Comparison of ENCODE assay signal across 14 mouse cellular contexts in genomic region chr5:151069569-151069968, GRCm38 (mm10).
A peak's percentile ranks its signal among the peaks of the same experiment; 100 is the strongest.
DNase-seq lines count a peak whose midpoint lies in the region; ATAC-seq and TF ChIP-seq lines count a peak whose summit lies in the region.
"Had no signal": no experiment of that assay in that cellular context is flagged by ENCODE, and none has a peak within 500 bp of the region (broad histone marks: within the 10 kb centered on the region; RNA-seq: fewer than 3 reads in every experiment).

No protein-coding gene starts in this region.

- H3K79me2 ChIP-seq in C2C12 (ENCODE audit: control insufficient read depth, insufficient read depth): peaks cover 13% of the 10 kb centered on the region

- 63% methylated on average over 2 of the region's 2 CpGs for WGBS in heart, postnatal 0 days
- WGBS in heart, embryonic 11.5 days (ENCODE audit: insufficient replicate concordance): 73% methylated on average over 2 of the region's 2 CpGs
- 93% methylated on average over 2 of the region's 2 CpGs for WGBS in limb, embryonic 10.5 days

- H3K27ac ChIP-seq in heart, postnatal 0 days (ENCODE audit: low read depth): peak overlapping the region; percentile 12; the same call in 1 of the 2 replicates
- no peak overlapping the region for H3K27ac ChIP-seq in heart, embryonic 11.5 days (ENCODE audit: low read depth, low read length)
- peak overlapping the region; percentile 73; the same call in 1 of the 2 replicates for H3K27ac ChIP-seq in limb, embryonic 10.5 days
- H3K27ac ChIP-seq: neural tube, embryonic 12.5 days had no signal

- DNase-seq in heart, postnatal 0 days (ENCODE audit: low spot score): no peak
- no peak for DNase-seq in Patski (ENCODE audit: low read depth, low spot score)
- DNase-seq in limb, embryonic 10.5 days (ENCODE audit: low spot score): no peak
- no peak for DNase-seq in ovary, postnatal 36 days (ENCODE audit: low spot score)
- no peak for DNase-seq in cerebellum, postnatal 4 days (ENCODE audit: low spot score in 2 of 2)
- DNase-seq: adrenal gland, adult 8-10 months; cerebellum, adult 8-10 months; forebrain, postnatal 0 days; gastrocnemius, postnatal 36 days had no signal

- TF ChIP-seq EP300 in heart, postnatal 0 days (IDR thresholded peaks at IDR 0.05; ENCODE audit: low read depth): no peak

- peaks cover 8% of the 10 kb centered on the region for H3K4me1 ChIP-seq in heart, postnatal 0 days (ENCODE audit: control insufficient read depth, insufficient read depth)
- peaks cover 3% of the 10 kb centered on the region for H3K4me1 ChIP-seq in heart, embryonic 11.5 days (ENCODE audit: control insufficient read depth, insufficient read depth, low read length)
- H3K4me1 ChIP-seq in limb, embryonic 10.5 days: peaks cover 30% of the 10 kb centered on the region
- H3K4me1 ChIP-seq: neural tube, embryonic 12.5 days had no signal

- POLR2A ChIA-PET in Patski (lab: Charles Lee): interaction anchor here (0.6 kb wide), 2 partner anchors 24 to 259 kb away, joined by 4 read pairs; no protein-coding TSS in a partner anchor

- ATAC-seq in heart, postnatal 0 days (ENCODE audit: insufficient read depth, low read depth): no peak
- ATAC-seq in heart, embryonic 11.5 days (replicated peaks; ENCODE audit: insufficient number of reproducible peaks, low FRiP score, low TSS enrichment): no peak
- peak; percentile 95 for ATAC-seq in Patski
- ATAC-seq: forebrain, postnatal 0 days; inflammation-experienced regulatory T-cells, adult 6 months had no signal

- CTCF ChIA-PET in Patski (lab: Charles Lee): interaction anchor here (0.6 to 2.2 kb wide), 9 partner anchors 11 to 296 kb away, joined by 3 to 9 read pairs (median 3); no protein-coding TSS in a partner anchor

- H3K79me3 ChIP-seq in C2C12 (ENCODE audit: low read depth): no peaks in the 10 kb centered on the region

- no peaks in the 10 kb centered on the region for H3K9me3 ChIP-seq in heart, postnatal 0 days (replicated peaks; ENCODE audit: control insufficient read depth, low read length)
- H3K9me3 ChIP-seq in heart, embryonic 11.5 days (replicated peaks; ENCODE audit: control insufficient read depth, low read length): no peaks in the 10 kb centered on the region
- H3K9me3 ChIP-seq in limb, embryonic 10.5 days (replicated peaks): no peaks in the 10 kb centered on the region
- H3K9me3 ChIP-seq: neural tube, embryonic 12.5 days had no signal

- H3K4me2 ChIP-seq in heart, postnatal 0 days (ENCODE audit: low read depth, low read length): no peak overlapping the region
- H3K4me2 ChIP-seq in heart, embryonic 11.5 days: no peak overlapping the region
- H3K4me2 ChIP-seq: neural tube, embryonic 12.5 days had no signal

- H3K36me3 ChIP-seq in heart, postnatal 0 days (replicated peaks; ENCODE audit: control insufficient read depth, insufficient read depth, low read length): 0 out of 2 replicates have a peak, but pooled peaks cover 2% of the 10 kb centered on the region
- no peaks in the 10 kb centered on the region for H3K36me3 ChIP-seq in heart, embryonic 11.5 days (ENCODE audit: control insufficient read depth, insufficient read depth, low read length)
- peaks cover 17% of the 10 kb centered on the region for H3K36me3 ChIP-seq in C2C12 (ENCODE audit: control insufficient read depth, insufficient read depth)
- H3K36me3 ChIP-seq in limb, embryonic 10.5 days: no peaks in the 10 kb centered on the region
- H3K36me3 ChIP-seq: neural tube, embryonic 12.5 days had no signal

- no peak overlapping the region for H3K9ac ChIP-seq in heart, postnatal 0 days (replicated peaks; ENCODE audit: low read depth, low read length)
- H3K9ac ChIP-seq in heart, embryonic 11.5 days (ENCODE audit: low read depth, low read length): no peak overlapping the region
- H3K9ac ChIP-seq: forebrain, postnatal 0 days; neural tube, embryonic 12.5 days had no signal

- TF ChIP-seq CTCF in heart, postnatal 0 days (IDR thresholded peaks at IDR 0.05; ENCODE audit: low read depth): no peak
- no peak for TF ChIP-seq CTCF in C2C12 (IDR thresholded peaks at IDR 0.05; ENCODE audit: control insufficient read depth, insufficient read depth, insufficient read length)
- TF ChIP-seq CTCF in Patski (IDR thresholded peaks at IDR 0.05): no peak

- no peak overlapping the region for H3K4me3 ChIP-seq in heart, postnatal 0 days (ENCODE audit: low read depth, low read length)
- H3K4me3 ChIP-seq in heart, embryonic 11.5 days (ENCODE audit: low read depth, low read length): no peak overlapping the region
- no peak overlapping the region for H3K4me3 ChIP-seq in C2C12 (ENCODE audit: insufficient read depth, poor library complexity, severe bottlenecking)
- H3K4me3 ChIP-seq in limb, embryonic 10.5 days: no peak overlapping the region
- H3K4me3 ChIP-seq: erythroblast, embryonic 14.5 days; neural tube, embryonic 12.5 days had no signal

- no peak overlapping the region for H3ac ChIP-seq in C2C12 (ENCODE audit: control insufficient read depth, insufficient read length, low read depth)

- in situ Hi-C loops in Patski (cut with MboI; ENCODE audit: low pct_unique_long_range_greater_than_20kb): no loop called here

- H3K27me3 ChIP-seq in heart, postnatal 0 days (ENCODE audit: control insufficient read depth, insufficient read depth, low read length): no peaks in the 10 kb centered on the region
- no peaks in the 10 kb centered on the region for H3K27me3 ChIP-seq in heart, embryonic 11.5 days (ENCODE audit: control insufficient read depth, insufficient read depth, low read length)
- H3K27me3 ChIP-seq in C2C12 (ENCODE audit: control insufficient read depth, insufficient read depth, insufficient read length) (no peaks in the 10 kb centered on the region), Patski (no peaks in the 10 kb centered on the region)
- no peaks in the 10 kb centered on the region for H3K27me3 ChIP-seq in limb, embryonic 10.5 days (ENCODE audit: low read depth, poor library complexity, severe bottlenecking)
- H3K27me3 ChIP-seq: neural tube, embryonic 12.5 days had no signal

TF ChIP-seq in C2C12, 6 proteins besides CTCF, POLR2A, EP300 and RAD21:
- TF ChIP-seq FOSL1 (IDR thresholded peaks at IDR 0.05; ENCODE audit: insufficient read depth, low read length, poor library complexity, severe bottlenecking): peak; percentile 80
- TF ChIP-seq MYOD1 (IDR thresholded peaks at IDR 0.05; ENCODE audit: control insufficient read depth, insufficient read length, low read depth): peak; percentile 62
- TF ChIP-seq MAX (IDR thresholded peaks at IDR 0.05): no peak
